Mouse (Mus musculus) brain, embryonic 14.5 days (tissue): ENCODE data around the gene Cbfa2t3.

ENCODE experiments used
- CTCF ChIP-seq: fragments of 200-500 bp; IDR thresholded peaks from 2 replicates; pipeline ENCODE4 v1.5.1; 2012; ENCODE audit warnings: inconsistent platforms, mild to moderate bottlenecking, moderate library complexity, borderline replicate concordance; ENCODE audit not compliant: insufficient read depth, insufficient read length; ENCODE audit errors: extremely low read depth
- POLR2A ChIP-seq: fragments of 200-500 bp; IDR thresholded peaks from 2 replicates; pipeline ENCODE4 v1.6.1; 2012; ENCODE audit warnings: mild to moderate bottlenecking, inconsistent platforms, borderline replicate concordance; ENCODE audit not compliant: poor library complexity, insufficient read depth, insufficient read length, severe bottlenecking; ENCODE audit errors: extremely low read depth

GRCm38 (mm10) chr8:122682820-122683219 is 16.1 kb downstream of the Cbfa2t3 start:
- TF ChIP-seq POLR2A (no peak), CTCF (no peak)
